Mouse (Mus musculus) hindbrain, embryonic 13.5 days (tissue): ENCODE data around the gene Mrap. TPM values are rescaled to one million over a fixed set of nuclear protein-coding genes. Genes with fewer than 3 reads are reported as not detected.
A peak's percentile ranks its signal among the peaks of the same experiment; 100 is the strongest.

ENCODE experiments used
- ATAC-seq: fragments of 200-750 bp; cut with Nextera tagmentation; 2 replicates; pipeline ENCODE4 v1.8.0; 2017; ENCODE audit warnings: moderate TSS enrichment; ENCODE audit not compliant: low FRiP score
- H3K27ac ChIP-seq: fragments of 300-500 bp; sonication (generic); 2 replicates; pipeline ENCODE4 v1.5.1; 2015; ENCODE audit warnings: inconsistent platforms, mild to moderate bottlenecking, moderate library complexity
- H3K27me3 ChIP-seq: fragments of 300-500 bp; sonication (generic); 2 replicates; pipeline ENCODE4 v1.6.1; 2015; ENCODE audit warnings: mild to moderate bottlenecking, inconsistent platforms
- H3K36me3 ChIP-seq: fragments of 300-500 bp; sonication (generic); 2 replicates; pipeline ENCODE4 v1.6.1; 2015; ENCODE audit warnings: mild to moderate bottlenecking, inconsistent platforms
- H3K4me1 ChIP-seq: fragments of 300-500 bp; sonication (generic); replicated peaks from 2 replicates; pipeline ENCODE4 v1.6.1; 2015; ENCODE audit warnings: inconsistent platforms
- H3K4me2 ChIP-seq: fragments of 300-500 bp; sonication (generic); 2 replicates; pipeline ENCODE4 v1.6.1; 2015; ENCODE audit warnings: inconsistent platforms, mild to moderate bottlenecking, moderate library complexity
- H3K4me3 ChIP-seq: fragments of 300-500 bp; sonication (generic); 2 replicates; pipeline ENCODE4 v1.5.1; 2015; ENCODE audit warnings: mild to moderate bottlenecking, inconsistent platforms
- H3K9ac ChIP-seq: fragments of 300-500 bp; sonication (generic); 2 replicates; pipeline ENCODE4 v1.6.1; 2015; ENCODE audit warnings: mild to moderate bottlenecking, inconsistent platforms
- H3K9me3 ChIP-seq: fragments of 300-500 bp; sonication (generic); 2 replicates; pipeline ENCODE4 v1.6.1; 2016; ENCODE audit warnings: inconsistent platforms
- WGBS: fragments of 180-500 bp; shearing (Covaris S2); methylation state at CpG from one replicate; pipeline ENCODE4 v1.1.7; 2015; 5-methylcytosine and 5-hydroxymethylcytosine counted together
- polyA plus RNA-seq: library from polyadenylated mRNA; unstranded; fragments of >200 nt; fragmentation: Nextera tagmentation; extraction: Ambion mirVana; gene quantifications from 2 replicates; pipeline ENCODE4 v1.2.1, GENCODE M21; 2015

Mrap gene
- polyA plus RNA-seq, 1 experiment from 2014 or later: not detected

DNA sequence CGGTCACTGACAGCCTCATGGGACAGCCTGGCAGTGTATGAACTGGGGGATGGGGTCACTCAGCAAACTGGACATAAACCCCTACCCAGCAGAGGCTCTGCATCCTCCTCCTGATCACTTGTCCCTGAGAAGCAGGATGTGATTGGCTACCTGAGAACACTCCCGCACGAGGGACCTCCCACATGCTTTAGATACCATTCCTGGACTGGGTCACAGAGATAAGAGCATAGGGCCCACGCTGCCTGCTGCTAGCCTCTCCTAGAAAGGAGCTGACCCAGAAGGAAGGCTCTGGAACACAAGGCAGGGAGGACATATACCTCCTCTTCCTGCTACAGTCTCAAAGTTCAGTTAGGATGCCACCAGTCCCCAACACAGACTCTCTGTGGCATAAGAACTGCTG is 22.5 kb downstream of the Mrap start:
- no peak for ATAC-seq
- WGBS: 82% methylated on average over 4 of the region's 4 CpGs
- Histone ChIP-seq H3K4me3 (no peak overlapping the region), H3K27ac (no peak overlapping the region), H3K36me3 (peaks cover 86% of the 10 kb centered on the region), H3K4me2 (no peak overlapping the region), H3K9me3 (no peaks in the 10 kb centered on the region), H3K9ac (no peak overlapping the region), H3K27me3 (no peaks in the 10 kb centered on the region), H3K4me1 (peaks cover 5% of the 10 kb centered on the region; the same call in 1 of the 2 replicates)

DNA sequence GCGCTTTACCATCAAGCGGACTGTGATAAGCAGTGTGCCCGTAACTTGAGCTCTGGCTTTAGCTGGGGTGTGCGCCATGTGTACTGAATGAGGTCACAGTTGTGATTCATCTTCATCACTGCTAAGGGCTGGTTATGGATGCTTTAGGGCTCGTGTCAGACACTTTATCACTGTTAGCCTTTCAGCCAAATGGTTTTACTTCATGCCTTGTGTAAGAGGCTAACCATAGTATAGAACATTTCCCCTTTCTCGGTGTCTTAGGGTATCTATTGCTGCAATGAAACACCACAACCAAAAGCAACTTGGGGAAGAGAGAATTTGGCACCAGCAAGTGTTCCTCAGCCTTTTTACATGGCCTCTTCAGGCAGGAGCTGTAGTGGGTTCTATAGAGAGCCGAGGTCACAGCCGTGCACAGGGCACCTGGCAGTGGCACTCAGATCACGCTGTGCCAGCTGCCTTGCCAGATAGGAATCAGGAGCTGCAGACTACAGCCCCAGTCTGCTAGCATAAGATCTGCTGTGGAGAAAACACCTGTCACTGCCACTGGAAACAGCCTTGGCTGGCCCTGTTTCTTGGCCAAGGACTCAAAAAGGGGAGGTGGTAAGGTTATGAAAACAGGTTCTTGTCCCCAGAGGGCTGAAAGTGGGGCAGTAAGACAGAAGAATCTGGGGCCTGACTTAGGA is 27.3 kb downstream of the Mrap start:
- H3K27ac ChIP-seq: no peak overlapping the region
- no peak overlapping the region for H3K4me2 ChIP-seq
- H3K4me1 ChIP-seq: no peaks in the 10 kb centered on the region
- no peaks in the 10 kb centered on the region for H3K27me3 ChIP-seq
- H3K9ac ChIP-seq: no peak overlapping the region
- H3K36me3 ChIP-seq: peaks cover 92% of the 10 kb centered on the region
- no peaks in the 10 kb centered on the region for H3K9me3 ChIP-seq
- no peak for ATAC-seq
- WGBS: 93% methylated on average over 9 of the region's 9 CpGs
- no peak overlapping the region for H3K4me3 ChIP-seq

DNA sequence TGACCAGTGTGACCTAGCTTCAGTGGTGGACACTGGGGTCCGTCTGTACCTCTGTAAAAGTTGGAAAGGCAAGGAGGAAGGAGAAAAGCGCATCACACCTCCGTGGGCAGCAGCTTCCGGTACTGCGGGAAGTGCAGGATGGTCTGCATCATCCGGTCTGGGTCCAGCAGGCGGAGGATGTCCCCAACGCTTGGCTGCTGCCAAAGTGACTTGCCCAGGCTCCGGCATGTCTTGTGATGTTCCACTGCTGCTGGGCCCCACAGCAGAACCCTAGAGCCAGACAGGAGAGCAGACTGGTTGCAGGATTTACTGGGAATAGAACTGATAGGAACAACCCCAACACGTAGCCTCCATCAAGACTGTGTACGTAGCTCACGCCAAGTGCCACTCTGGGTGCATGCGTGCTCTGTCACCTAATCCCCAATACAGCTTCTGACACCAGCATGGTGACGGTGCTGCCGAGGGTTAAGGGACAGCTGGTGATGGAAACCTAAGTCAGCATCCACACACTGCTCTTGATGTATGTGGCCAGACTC is 29.0 kb downstream of the Mrap start:
- Histone ChIP-seq H3K9me3 (no peaks in the 10 kb centered on the region), H3K9ac (no peak overlapping the region), H3K27me3 (no peaks in the 10 kb centered on the region), H3K4me3 (no peak overlapping the region), H3K4me2 (no peak overlapping the region), H3K36me3 (peaks cover 92% of the 10 kb centered on the region), H3K4me1 (no peaks in the 10 kb centered on the region), H3K27ac (no peak overlapping the region)
- WGBS: 94% methylated on average over 15 of the region's 15 CpGs
- no peak for ATAC-seq

DNA sequence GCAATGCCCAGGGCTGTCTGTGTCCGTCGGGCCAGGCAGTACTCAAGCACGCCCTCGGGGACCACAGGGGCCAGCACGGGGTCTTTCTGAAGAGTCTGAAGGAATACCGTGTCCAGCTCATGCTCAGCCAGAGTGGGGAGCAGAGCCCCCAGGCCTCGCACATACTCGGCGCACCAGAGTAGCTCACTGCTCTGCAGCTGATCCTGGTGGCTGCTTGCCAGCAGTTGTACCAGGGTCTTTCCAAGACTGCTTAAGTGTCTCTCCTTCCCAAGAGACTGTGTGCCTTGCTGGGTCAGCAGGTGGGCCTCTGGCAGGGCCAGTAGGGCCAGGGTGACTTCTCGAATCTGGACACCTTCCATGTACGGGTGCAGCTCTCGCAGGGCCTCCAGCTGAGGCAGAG is 36.2 kb downstream of the Mrap start:
- 95% methylated on average over 12 of the region's 12 CpGs for WGBS
- no peak for ATAC-seq
- H3K4me2 ChIP-seq: no peak overlapping the region
- H3K36me3 ChIP-seq: peaks cover 100% of the 10 kb centered on the region
- no peak overlapping the region for H3K27ac ChIP-seq
- H3K4me3 ChIP-seq: no peak overlapping the region
- H3K9me3 ChIP-seq: no peaks in the 10 kb centered on the region
- H3K4me1 ChIP-seq: no peaks in the 10 kb centered on the region
- no peaks in the 10 kb centered on the region for H3K27me3 ChIP-seq
- H3K9ac ChIP-seq: no peak overlapping the region

DNA sequence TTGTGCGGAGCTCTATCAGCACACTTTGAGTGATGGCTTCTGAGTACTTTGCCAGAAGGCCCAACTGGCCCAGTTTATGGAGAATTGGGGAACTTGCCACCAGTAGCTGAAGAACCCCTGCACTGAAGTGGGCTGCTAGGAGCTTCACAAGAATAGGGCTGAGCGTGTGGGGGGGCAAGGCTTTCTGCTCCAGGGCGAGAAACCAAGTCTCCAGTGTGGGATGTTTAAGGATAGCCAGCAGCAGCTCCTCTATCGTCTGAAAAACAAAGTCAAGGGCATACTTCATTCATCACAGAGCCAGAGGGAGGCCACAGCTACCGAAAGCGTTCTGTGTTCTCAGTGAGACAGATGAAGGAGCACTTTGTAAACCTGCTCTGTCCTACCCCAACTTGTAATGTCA is 36.6 kb downstream of the Mrap start:
- ATAC-seq: no peak
- Histone ChIP-seq H3K27me3 (no peaks in the 10 kb centered on the region), H3K27ac (no peak overlapping the region), H3K36me3 (peaks cover 100% of the 10 kb centered on the region), H3K4me2 (no peak overlapping the region), H3K9ac (no peak overlapping the region), H3K4me1 (no peaks in the 10 kb centered on the region), H3K4me3 (no peak overlapping the region), H3K9me3 (no peaks in the 10 kb centered on the region)
- WGBS: 89% methylated on average over 6 of the region's 6 CpGs

DNA sequence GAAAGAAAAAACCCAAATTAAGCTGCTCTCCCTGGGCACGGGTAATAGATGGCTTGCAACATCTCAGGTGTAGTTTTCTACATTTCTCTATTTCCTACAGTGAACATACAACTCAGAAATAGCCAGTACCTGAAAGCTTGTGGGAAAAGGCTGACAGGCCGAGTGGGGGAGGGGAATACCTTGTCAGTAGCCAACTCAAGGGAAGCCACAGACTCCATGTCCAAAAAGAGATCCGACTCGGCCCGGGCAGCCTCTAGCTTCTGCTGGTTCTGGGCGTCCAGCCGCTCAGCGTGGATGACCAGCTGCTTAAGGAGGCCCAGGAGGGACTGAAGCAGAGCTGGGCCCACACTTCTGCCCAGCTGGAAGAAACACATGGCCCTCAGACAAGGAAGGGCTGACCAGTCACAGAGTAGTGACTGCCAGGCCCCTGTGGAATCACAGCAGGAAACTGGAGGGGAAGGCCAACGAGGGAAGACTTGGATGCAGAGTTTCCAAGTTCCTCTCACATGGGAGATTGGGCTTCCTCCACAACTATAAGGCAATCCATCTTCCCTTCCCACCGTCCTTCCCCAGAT is 38.0 kb downstream of the Mrap start:
- no peaks in the 10 kb centered on the region for H3K4me1 ChIP-seq
- H3K9ac ChIP-seq: no peak overlapping the region
- H3K4me3 ChIP-seq: no peak overlapping the region
- H3K4me2 ChIP-seq: no peak overlapping the region
- no peaks in the 10 kb centered on the region for H3K9me3 ChIP-seq
- H3K27ac ChIP-seq: no peak overlapping the region
- WGBS: 85% methylated on average over 10 of the region's 10 CpGs
- no peaks in the 10 kb centered on the region for H3K27me3 ChIP-seq
- ATAC-seq: no peak
- H3K36me3 ChIP-seq: peaks cover 100% of the 10 kb centered on the region

DNA sequence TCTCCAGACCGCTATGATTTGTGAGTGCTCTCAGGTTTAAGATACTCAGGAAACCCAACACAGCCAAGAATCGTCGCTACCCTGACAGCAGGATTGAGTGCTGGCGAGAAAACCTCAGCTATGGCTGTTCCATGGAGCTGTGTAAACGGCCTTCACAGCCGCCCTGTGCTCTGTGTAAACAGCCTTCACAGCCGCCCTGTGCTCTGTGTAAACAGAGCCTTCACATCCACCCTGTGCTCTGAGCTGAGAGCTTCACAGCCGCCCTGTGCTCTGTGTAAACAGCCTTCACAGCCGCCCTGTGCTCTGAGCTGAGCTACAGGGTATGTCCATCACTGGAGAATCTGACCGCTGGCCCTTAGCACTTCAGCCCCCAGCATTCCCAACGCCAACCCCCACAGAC is 41.8 kb downstream of the Mrap start:
- H3K36me3 ChIP-seq: peaks cover 98% of the 10 kb centered on the region
- no peak overlapping the region for H3K9ac ChIP-seq
- no peak overlapping the region for H3K27ac ChIP-seq
- H3K4me1 ChIP-seq: no peaks in the 10 kb centered on the region
- H3K27me3 ChIP-seq: no peaks in the 10 kb centered on the region
- ATAC-seq: peak; percentile 57; the same call in 1 of the 2 replicates
- H3K9me3 ChIP-seq: no peaks in the 10 kb centered on the region
- 85% methylated on average over 11 of the region's 11 CpGs for WGBS
- no peak overlapping the region for H3K4me3 ChIP-seq
- H3K4me2 ChIP-seq: no peak overlapping the region

DNA sequence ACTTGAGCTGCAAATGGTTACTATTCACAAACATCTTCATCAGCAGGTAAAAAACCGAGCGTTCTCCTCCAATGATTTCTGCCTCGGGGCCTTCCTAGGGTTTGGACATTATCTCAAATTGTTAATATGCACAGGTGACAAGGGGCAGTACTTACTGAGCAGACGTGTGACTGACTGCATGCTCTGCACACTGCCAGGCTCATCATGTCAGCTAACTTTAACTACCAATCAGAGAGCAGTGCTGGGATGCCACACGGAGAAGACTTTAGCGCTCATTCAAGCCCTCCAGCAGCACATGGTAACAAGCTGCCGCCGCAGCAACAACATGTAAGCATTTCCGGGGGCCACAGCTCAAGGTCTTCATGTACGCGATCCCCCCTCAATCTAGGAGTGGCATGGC is 45.3 kb downstream of the Mrap start:
- H3K27me3 ChIP-seq: no peaks in the 10 kb centered on the region
- peaks cover 96% of the 10 kb centered on the region for H3K36me3 ChIP-seq
- no peak for ATAC-seq
- no peak overlapping the region for H3K27ac ChIP-seq
- no peaks in the 10 kb centered on the region for H3K4me1 ChIP-seq
- no peak overlapping the region for H3K9ac ChIP-seq
- H3K9me3 ChIP-seq: no peaks in the 10 kb centered on the region
- 95% methylated on average over 11 of the region's 11 CpGs for WGBS
- H3K4me3 ChIP-seq: no peak overlapping the region
- no peak overlapping the region for H3K4me2 ChIP-seq

DNA sequence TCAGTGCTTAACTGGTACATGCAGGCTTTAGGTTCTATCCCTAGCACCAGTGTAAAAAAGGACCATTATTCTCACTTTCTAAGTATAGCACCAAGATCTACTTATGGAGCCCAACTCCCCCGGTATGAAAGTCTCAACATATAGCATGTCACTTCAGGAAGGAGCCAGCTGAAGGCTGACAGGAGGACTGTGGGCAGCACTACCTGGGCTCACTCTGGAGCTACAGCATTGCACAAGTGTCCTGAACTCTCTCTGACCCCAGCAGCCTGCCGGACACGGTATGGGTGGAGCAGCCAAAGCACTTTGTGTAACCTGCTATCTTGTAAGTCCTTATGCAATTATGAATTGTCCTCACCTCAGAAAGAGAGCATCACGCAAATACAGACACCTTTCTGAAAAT is 47.2 kb downstream of the Mrap start:
- H3K4me1 ChIP-seq: no peaks in the 10 kb centered on the region
- H3K9me3 ChIP-seq: no peaks in the 10 kb centered on the region
- no peaks in the 10 kb centered on the region for H3K27me3 ChIP-seq
- H3K4me2 ChIP-seq: no peak overlapping the region
- H3K9ac ChIP-seq: no peak overlapping the region
- no peak overlapping the region for H3K4me3 ChIP-seq
- H3K36me3 ChIP-seq: peaks cover 96% of the 10 kb centered on the region
- WGBS: 96% methylated on average over 4 of the region's 4 CpGs
- no peak overlapping the region for H3K27ac ChIP-seq
- ATAC-seq: no peak

DNA sequence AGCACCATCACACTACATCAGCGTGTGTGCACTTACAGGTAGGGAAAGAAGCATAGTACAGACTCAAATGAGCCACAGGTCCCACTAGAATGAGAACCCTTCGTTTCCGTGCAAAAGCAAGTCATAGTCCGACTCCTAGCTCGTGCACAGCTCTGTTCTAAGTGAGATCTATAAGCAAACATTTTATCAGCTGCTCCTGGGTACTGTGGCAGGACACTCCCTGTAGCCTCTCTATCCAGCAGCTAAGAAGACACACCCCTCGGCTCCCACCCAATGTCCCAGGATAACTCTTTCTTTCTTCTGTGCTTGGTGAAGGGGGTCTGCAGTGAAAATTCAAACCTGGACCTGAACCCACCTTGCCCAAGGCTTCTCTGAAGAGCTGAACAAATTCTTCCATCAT is 50.6 kb downstream of the Mrap start:
- 93% methylated on average over 6 of the region's 6 CpGs for WGBS
- Histone ChIP-seq H3K4me1 (no peaks in the 10 kb centered on the region), H3K4me2 (no peak overlapping the region), H3K9me3 (no peaks in the 10 kb centered on the region), H3K27me3 (no peaks in the 10 kb centered on the region), H3K36me3 (peaks cover 98% of the 10 kb centered on the region), H3K9ac (no peak overlapping the region), H3K27ac (no peak overlapping the region), H3K4me3 (no peak overlapping the region)
- no peak for ATAC-seq

DNA sequence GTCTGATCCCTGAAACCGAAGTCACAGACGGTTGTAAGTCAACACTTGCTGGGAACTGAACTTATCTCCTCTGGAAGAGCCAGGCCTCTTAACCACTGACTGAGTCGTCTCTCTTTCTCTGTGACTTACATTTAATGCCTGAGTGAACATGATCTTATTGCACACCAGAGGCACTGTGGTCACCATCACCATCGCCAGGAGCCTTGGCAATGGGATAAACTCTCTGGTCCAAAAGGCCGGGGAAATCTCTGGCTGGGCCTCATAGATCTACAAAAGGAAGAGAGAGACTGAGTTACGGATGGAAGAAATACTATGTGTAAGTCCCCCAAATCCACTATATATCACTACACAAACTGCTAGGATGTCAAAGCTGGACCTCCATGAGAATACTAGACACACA is 52.9 kb downstream of the Mrap start:
- Histone ChIP-seq H3K9ac (no peak overlapping the region), H3K36me3 (peaks cover 99% of the 10 kb centered on the region), H3K9me3 (no peaks in the 10 kb centered on the region), H3K27ac (no peak overlapping the region), H3K4me1 (no peaks in the 10 kb centered on the region), H3K4me2 (no peak overlapping the region), H3K27me3 (no peaks in the 10 kb centered on the region), H3K4me3 (no peak overlapping the region)
- 95% methylated on average over 6 of the region's 6 CpGs for WGBS
- no peak for ATAC-seq

DNA sequence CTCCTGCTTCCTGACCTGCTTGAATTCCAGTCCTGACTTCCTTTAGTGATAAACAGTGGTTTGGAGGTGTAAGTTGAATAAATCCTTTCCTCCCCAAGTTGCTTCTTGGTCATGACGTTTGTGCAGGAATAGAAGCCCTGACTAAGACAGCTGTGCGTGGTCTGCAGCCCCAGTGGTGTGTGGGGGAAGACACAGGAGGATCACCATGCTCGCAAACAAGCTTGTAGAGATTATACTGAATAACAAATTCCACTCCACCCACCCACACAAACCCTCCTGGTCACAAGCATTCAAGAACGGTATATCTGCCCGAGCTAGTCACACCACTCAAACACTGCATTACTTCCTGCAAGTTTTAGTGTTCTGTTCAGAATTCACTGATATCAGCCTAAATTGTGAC is 54.1 kb downstream of the Mrap start:
- no peaks in the 10 kb centered on the region for H3K9me3 ChIP-seq
- peaks cover 99% of the 10 kb centered on the region for H3K36me3 ChIP-seq
- WGBS: 94% methylated on average over 5 of the region's 5 CpGs
- no peak for ATAC-seq
- no peak overlapping the region for H3K27ac ChIP-seq
- H3K4me2 ChIP-seq: no peak overlapping the region
- no peak overlapping the region for H3K4me3 ChIP-seq
- no peaks in the 10 kb centered on the region for H3K27me3 ChIP-seq
- H3K9ac ChIP-seq: no peak overlapping the region
- no peaks in the 10 kb centered on the region for H3K4me1 ChIP-seq

DNA sequence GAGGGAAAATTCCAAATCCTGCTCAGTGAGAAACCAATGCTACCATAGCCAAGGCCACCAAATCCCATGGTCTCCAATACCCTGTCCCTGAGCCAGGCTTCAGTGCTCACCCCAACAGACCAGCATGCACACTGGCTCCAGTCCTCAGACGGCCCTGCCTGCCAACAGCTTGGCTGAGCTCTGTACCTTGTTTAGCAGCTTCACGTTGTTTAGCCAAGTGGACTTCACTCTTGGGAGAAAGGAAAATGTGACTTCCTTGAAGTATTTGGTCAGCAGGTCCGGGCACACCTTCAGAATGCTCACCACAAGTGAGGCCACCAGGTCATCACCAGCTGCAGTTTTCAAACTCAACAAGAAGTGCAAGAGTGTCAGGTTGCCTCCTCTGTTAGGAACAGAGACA is 54.5 kb downstream of the Mrap start:
- H3K9ac ChIP-seq: no peak overlapping the region
- peaks cover 99% of the 10 kb centered on the region for H3K36me3 ChIP-seq
- H3K4me3 ChIP-seq: no peak overlapping the region
- WGBS: 90% methylated on average over 3 of the region's 3 CpGs
- no peaks in the 10 kb centered on the region for H3K9me3 ChIP-seq
- ATAC-seq: no peak
- H3K4me1 ChIP-seq: no peaks in the 10 kb centered on the region
- no peak overlapping the region for H3K4me2 ChIP-seq
- no peak overlapping the region for H3K27ac ChIP-seq
- H3K27me3 ChIP-seq: no peaks in the 10 kb centered on the region
